Mouse (Mus musculus) hindbrain, embryonic 16.5 days (tissue): Measurements from ENCODE around the gene Kiss1. TPM values are rescaled to one million over a fixed set of nuclear protein-coding genes. Genes with fewer than 3 reads are reported as not detected.

ENCODE experiments used
- ATAC-seq: fragments of 200-750 bp; cut with Nextera tagmentation; 2 replicates; pipeline ENCODE4 v1.8.0; 2017; ENCODE audit warnings: moderate TSS enrichment, moderate library complexity
- H3K27ac ChIP-seq: fragments of 300-500 bp; sonication (generic); 2 replicates; pipeline ENCODE4 v1.5.1; 2014; ENCODE audit warnings: low read depth, mild to moderate bottlenecking, control low read depth, low read length, moderate library complexity
- H3K27me3 ChIP-seq: fragments of 300-500 bp; sonication (generic); replicated peaks from 2 replicates; pipeline ENCODE4 v1.6.1; 2014; ENCODE audit warnings: low read length; ENCODE audit not compliant: control insufficient read depth, insufficient read depth
- H3K36me3 ChIP-seq: fragments of 300-500 bp; sonication (generic); 2 replicates; pipeline ENCODE4 v1.6.1; 2014; ENCODE audit warnings: mild to moderate bottlenecking, low read length, moderate library complexity, mixed read lengths; ENCODE audit not compliant: control insufficient read depth, insufficient read depth
- H3K4me1 ChIP-seq: fragments of 300-500 bp; sonication (generic); 2 replicates; pipeline ENCODE4 v1.6.1; 2014; ENCODE audit warnings: low read depth, low read length; ENCODE audit not compliant: control insufficient read depth, insufficient read depth
- H3K4me2 ChIP-seq: fragments of 300-500 bp; sonication (generic); 2 replicates; pipeline ENCODE4 v1.6.1; 2014; ENCODE audit warnings: mild to moderate bottlenecking, low read length, control low read depth, moderate library complexity
- H3K4me3 ChIP-seq: fragments of 300-500 bp; sonication (generic); 2 replicates; pipeline ENCODE4 v1.5.1; 2014; ENCODE audit warnings: mild to moderate bottlenecking, low read length, control low read depth, moderate library complexity
- H3K9ac ChIP-seq: fragments of 300-500 bp; sonication (generic); 2 replicates; pipeline ENCODE4 v1.6.1; 2014; ENCODE audit warnings: low read depth, mild to moderate bottlenecking, control low read depth, low read length, moderate library complexity
- H3K9me3 ChIP-seq: fragments of 300-500 bp; sonication (generic); 2 replicates; pipeline ENCODE4 v1.6.1; 2014; ENCODE audit warnings: mild to moderate bottlenecking, low read length, moderate library complexity; ENCODE audit not compliant: control insufficient read depth
- WGBS: fragments of 180-500 bp; shearing (Covaris S2); extraction: QIAGEN DNeasy Blood & Tissue Kit; methylation state at CpG from one replicate; pipeline ENCODE4 v1.1.7; 2014; 5-methylcytosine and 5-hydroxymethylcytosine counted together
- polyA plus RNA-seq: library from polyadenylated mRNA; unstranded; fragments of >200 nt; fragmentation: Nextera tagmentation; extraction: Ambion mirVana; gene quantifications from 2 replicates; pipeline ENCODE4 v1.2.1, GENCODE M21; 2015

The Kiss1 gene
- polyA plus RNA-seq, 1 experiment from 2014 or later: not detected

GRCm38 (mm10) chr1:133311240-133311639 is 10.4 kb upstream of the Kiss1 start:
- 58% methylated on average over 4 of the region's 4 CpGs for whole genome bisulfite sequencing
- ATAC-seq: no peak

GRCm38 (mm10) chr1:133311946-133312345 is 9.7 kb upstream of the Kiss1 start:
- ATAC-seq: peak; percentile 71
- peaks cover 5% of the 10 kb centered on the region for H3K4me1 ChIP-seq
- no peaks in the 10 kb centered on the region for H3K27me3 ChIP-seq
- peak overlapping the region; percentile 24; the same call in 1 of the 2 replicates for H3K4me2 ChIP-seq
- no peaks in the 10 kb centered on the region for H3K9me3 ChIP-seq
- no peak overlapping the region; the same call in 1 of the 2 replicates for H3K27ac ChIP-seq
- H3K36me3 ChIP-seq: no peaks in the 10 kb centered on the region
- no peak overlapping the region for H3K4me3 ChIP-seq
- WGBS: 13% methylated on average over 10 of the region's 10 CpGs
- peak overlapping the region; percentile 9; the same call in 1 of the 2 replicates for H3K9ac ChIP-seq

More at GRCm38 (mm10) chr1:133311240-133311639, 10.4 kb upstream of the Kiss1 start:
- H3K36me3 ChIP-seq: no peaks in the 10 kb centered on the region
- no peaks in the 10 kb centered on the region for H3K27me3 ChIP-seq
- no peaks in the 10 kb centered on the region for H3K9me3 ChIP-seq
- no peak overlapping the region for H3K4me3 ChIP-seq
- no peak overlapping the region for H3K27ac ChIP-seq
- no peak overlapping the region for H3K9ac ChIP-seq
- no peak overlapping the region for H3K4me2 ChIP-seq
- peaks cover 5% of the 10 kb centered on the region for H3K4me1 ChIP-seq

- no peak overlapping the region for H3K4me3 ChIP-seq
- H3K27ac ChIP-seq: no peak overlapping the region
- no peak overlapping the region for H3K4me2 ChIP-seq
- peaks cover 5% of the 10 kb centered on the region for H3K4me1 ChIP-seq
- no peak for ATAC-seq
- no peaks in the 10 kb centered on the region for H3K9me3 ChIP-seq
- no peaks in the 10 kb centered on the region for H3K27me3 ChIP-seq
- 27% methylated on average over 8 of the region's 8 CpGs for WGBS
- no peak overlapping the region for H3K9ac ChIP-seq
- no peaks in the 10 kb centered on the region for H3K36me3 ChIP-seq
Observed at GRCm38 (mm10) chr1:133314364-133314763, 7.3 kb upstream of the Kiss1 start.

- Histone ChIP-seq H3K27me3 (no peaks in the 10 kb centered on the region), H3K4me2 (no peak overlapping the region), H3K27ac (no peak overlapping the region), H3K4me3 (no peak overlapping the region), H3K9me3 (no peaks in the 10 kb centered on the region), H3K4me1 (peaks cover 5% of the 10 kb centered on the region), H3K36me3 (no peaks in the 10 kb centered on the region), H3K9ac (no peak overlapping the region)
- ATAC-seq: no peak
- 80% methylated on average over 6 of the region's 6 CpGs for WGBS
Observed at GRCm38 (mm10) chr1:133315775-133316174, 5.9 kb upstream of the Kiss1 start.

GRCm38 (mm10) chr1:133316577-133316976 is 5.1 kb upstream of the Kiss1 start:
- WGBS: 85% methylated on average over 4 of the region's 4 CpGs
- Histone ChIP-seq H3K4me3 (no peak overlapping the region), H3K27ac (no peak overlapping the region), H3K27me3 (no peaks in the 10 kb centered on the region), H3K9me3 (no peaks in the 10 kb centered on the region), H3K4me2 (no peak overlapping the region), H3K36me3 (no peaks in the 10 kb centered on the region), H3K4me1 (peaks cover 5% of the 10 kb centered on the region), H3K9ac (no peak overlapping the region)
- no peak for ATAC-seq

- WGBS: 56% methylated on average over 1 of the region's 1 CpGs
- no peaks in the 10 kb centered on the region for H3K27me3 ChIP-seq
- no peak overlapping the region for H3K4me3 ChIP-seq
- H3K9ac ChIP-seq: no peak overlapping the region
- no peaks in the 10 kb centered on the region for H3K36me3 ChIP-seq
- no peak for ATAC-seq
- no peak overlapping the region for H3K4me2 ChIP-seq
- H3K27ac ChIP-seq: no peak overlapping the region
- H3K9me3 ChIP-seq: no peaks in the 10 kb centered on the region
- H3K4me1 ChIP-seq: no peaks in the 10 kb centered on the region
Observed at GRCm38 (mm10) chr1:133317149-133317548, 4.5 kb upstream of the Kiss1 start.

- no peak overlapping the region for H3K9ac ChIP-seq
- H3K27ac ChIP-seq: no peak overlapping the region
- no peaks in the 10 kb centered on the region for H3K36me3 ChIP-seq
- no peaks in the 10 kb centered on the region for H3K27me3 ChIP-seq
- no peaks in the 10 kb centered on the region for H3K9me3 ChIP-seq
- no peak overlapping the region for H3K4me3 ChIP-seq
- H3K4me2 ChIP-seq: no peak overlapping the region
- WGBS: 58% methylated on average over 5 of the region's 5 CpGs
- peak; percentile 41; the same call in 1 of the 2 replicates for ATAC-seq
- no peaks in the 10 kb centered on the region for H3K4me1 ChIP-seq
Observed at GRCm38 (mm10) chr1:133323333-133323732, 1.7 kb downstream of the Kiss1 start.

GRCm38 (mm10) chr1:133325951-133326350 is 4.3 kb downstream of the Kiss1 start:
- H3K4me2 ChIP-seq: no peak overlapping the region
- H3K4me1 ChIP-seq: peaks cover 4% of the 10 kb centered on the region
- 88% methylated on average over 8 of the region's 8 CpGs for WGBS

GRCm38 (mm10) chr1:133327094-133327493 is 5.4 kb downstream of the Kiss1 start:
- Histone ChIP-seq H3K36me3 (no peaks in the 10 kb centered on the region), H3K27ac (no peak overlapping the region), H3K4me3 (no peak overlapping the region), H3K27me3 (no peaks in the 10 kb centered on the region), H3K4me1 (peaks cover 10% of the 10 kb centered on the region), H3K9ac (no peak overlapping the region), H3K9me3 (no peaks in the 10 kb centered on the region), H3K4me2 (no peak overlapping the region)
- WGBS: 73% methylated on average over 5 of the region's 5 CpGs
- ATAC-seq: no peak

More at GRCm38 (mm10) chr1:133325951-133326350, 4.3 kb downstream of the Kiss1 start:
- H3K9ac ChIP-seq: no peak overlapping the region
- ATAC-seq: no peak
- H3K9me3 ChIP-seq: no peaks in the 10 kb centered on the region
- H3K4me3 ChIP-seq: no peak overlapping the region
- no peak overlapping the region for H3K27ac ChIP-seq
- H3K27me3 ChIP-seq: no peaks in the 10 kb centered on the region
- H3K36me3 ChIP-seq: no peaks in the 10 kb centered on the region
